19 mouse cellular contexts compared by ENCODE assay signal in genomic region chr14:59692164-59692563, GRCm38 (mm10).
DNase-seq lines count a peak whose midpoint lies in the region; ATAC-seq lines count a peak whose summit lies in the region.
"Had no signal": no experiment of that assay in that cellular context is flagged by ENCODE, and none has a peak within 500 bp of the region (broad histone marks: within the 10 kb centered on the region; RNA-seq: fewer than 3 reads in every experiment).

No protein-coding gene starts in this region.

- no peak for ATAC-seq in megakaryocyte progenitor cell, adult 5-6 weeks (replicated peaks; ENCODE audit: poor library complexity)
- ATAC-seq: forebrain, embryonic 16.5 days; hindbrain, embryonic 16.5 days; intestine, embryonic 16.5 days; midbrain, embryonic 16.5 days had no signal

- DNase-seq in kidney, postnatal 10 days: peak; percentile 23
- DNase-seq in kidney, adult 18-20 months: no peak
- peak; percentile 30 for DNase-seq in adipocyte (ENCODE audit: low spot score)
- peak; percentile 23 for DNase-seq in brain, adult 2 months (ENCODE audit: low read depth, low spot score)
- peak; percentile 42 for DNase-seq in lung, postnatal 10 days
- DNase-seq in adrenal gland, adult 8-10 months: no peak
- no peak for DNase-seq in cerebellum, postnatal 4 days (ENCODE audit: low spot score in 2 of 2)
- DNase-seq: adrenal gland, postnatal 14 days; cerebellum, adult 8-10 months; cerebellum, postnatal 36 days; gastrocnemius, postnatal 14 days; retina, postnatal 1 day; right cerebral cortex, postnatal 25 days; thymus, postnatal 14 days had no signal

Comparison
In these comparisons a context has a peak if more than half of its experiments do, and no peak if none do; other contexts are left out.
1. DNase-seq: peak in kidney, postnatal 10 days (single experiment), adipocyte (single experiment), brain, adult 2 months (single experiment) and lung, postnatal 10 days (single experiment); none in kidney, adult 18-20 months (single experiment), adrenal gland, adult 8-10 months (single experiment) and cerebellum, postnatal 4 days (0 of 2).